Mouse (Mus musculus) heart, postnatal 0 days (tissue): ENCODE results near the gene Pigb.

Experiments
- CTCF ChIP-seq: IDR thresholded peaks from 2 replicates; pipeline ENCODE4 v1.5.1; 2016; ENCODE audit warnings: antibody characterized with exemption, control low read depth, low read depth
- EP300 ChIP-seq: IDR thresholded peaks from 2 replicates; pipeline ENCODE4 v1.6.1; 2016; ENCODE audit warnings: antibody characterized with exemption, low read depth

DNA sequence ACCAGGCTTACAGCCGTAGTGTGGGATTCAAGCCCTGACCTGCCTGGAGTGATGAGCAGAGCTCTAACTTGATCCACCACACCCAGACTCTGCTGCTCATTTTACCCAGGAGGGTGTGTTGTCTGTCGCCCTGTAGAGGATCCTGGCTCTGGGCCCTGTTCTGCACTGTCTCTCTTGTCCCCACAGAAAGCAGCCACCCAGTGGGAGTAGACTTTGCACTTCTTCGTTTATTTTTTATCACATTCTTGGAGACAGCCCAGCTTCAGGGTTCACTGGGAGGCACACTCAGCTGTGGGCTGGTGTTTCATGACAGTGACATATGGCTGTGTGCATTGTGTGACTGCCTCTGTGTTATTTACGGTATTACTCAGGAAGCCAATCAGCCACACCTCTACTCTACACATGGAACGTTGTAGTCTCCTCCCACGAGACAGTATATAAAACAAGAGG lies 28.1 kb upstream of the Pigb start:
- TF ChIP-seq CTCF (no peak), EP300 (no peak)
